Mouse (Mus musculus) thymus, adult 2 months (tissue): Measurements from ENCODE around the gene Stk4. TPM values are rescaled to one million over a fixed set of nuclear protein-coding genes. Genes with fewer than 3 reads are reported as not detected.

Source experiments
- DNase-seq: peaks from one replicate; pipeline ENCODE4 v3.0.0; 2021
- H3K27ac ChIP-seq: fragments of 200-500 bp; 2 replicates; pipeline ENCODE4 v1.5.1; 2012; ENCODE audit warnings: low read length, control low read depth; ENCODE audit not compliant: control insufficient read depth, insufficient read depth
- H3K27me3 ChIP-seq: fragments of 200-500 bp; 2 replicates; pipeline ENCODE4 v1.6.1; 2012; ENCODE audit warnings: mild to moderate bottlenecking, low read length, moderate library complexity, mixed read lengths; ENCODE audit not compliant: control insufficient read depth, insufficient read depth
- H3K36me3 ChIP-seq: fragments of 200-500 bp; 2 replicates; pipeline ENCODE4 v1.6.1; 2012; ENCODE audit warnings: mild to moderate bottlenecking, low read length, moderate library complexity; ENCODE audit not compliant: control insufficient read depth, insufficient read depth
- H3K4me1 ChIP-seq: fragments of 200-500 bp; replicated peaks from 2 replicates; pipeline ENCODE4 v1.6.1; 2012; ENCODE audit warnings: low read length; ENCODE audit not compliant: control insufficient read depth, insufficient read depth
- H3K4me3 ChIP-seq: fragments of 200-500 bp; 2 replicates; pipeline ENCODE4 v1.5.1; 2012; ENCODE audit warnings: mild to moderate bottlenecking, low read length, control low read depth, moderate library complexity; ENCODE audit not compliant: control insufficient read depth, insufficient read depth
- CTCF ChIP-seq: fragments of 200-500 bp; IDR thresholded peaks from 2 replicates; pipeline ENCODE4 v1.5.1; 2012; ENCODE audit warnings: mild to moderate bottlenecking, control low read depth, low read length, moderate library complexity, borderline replicate concordance; ENCODE audit not compliant: control insufficient read depth, poor library complexity, insufficient read depth; ENCODE audit errors: extremely low read depth
- POLR2A ChIP-seq: fragments of 200-500 bp; IDR thresholded peaks from 2 replicates; pipeline ENCODE4 v1.6.1; 2012; ENCODE audit warnings: mild to moderate bottlenecking, low read length, control low read depth, moderate library complexity; ENCODE audit not compliant: control insufficient read depth, poor library complexity, insufficient read depth; ENCODE audit errors: extremely low read depth
- WGBS: fragments of 180-500 bp; shearing (Covaris S2); methylation state at CpG from one replicate; pipeline ENCODE4 v1.1.7; 2018; 5-methylcytosine and 5-hydroxymethylcytosine counted together
- polyA plus RNA-seq: library from polyadenylated mRNA; depleted of rRNA; stranded (reverse); fragments of >200 nt; gene quantifications from 2 replicates; pipeline ENCODE4 v1.2.3, GENCODE M21; 2012

The Stk4 gene
- polyA plus RNA-seq, 1 experiment: 90.1 TPM

DNA sequence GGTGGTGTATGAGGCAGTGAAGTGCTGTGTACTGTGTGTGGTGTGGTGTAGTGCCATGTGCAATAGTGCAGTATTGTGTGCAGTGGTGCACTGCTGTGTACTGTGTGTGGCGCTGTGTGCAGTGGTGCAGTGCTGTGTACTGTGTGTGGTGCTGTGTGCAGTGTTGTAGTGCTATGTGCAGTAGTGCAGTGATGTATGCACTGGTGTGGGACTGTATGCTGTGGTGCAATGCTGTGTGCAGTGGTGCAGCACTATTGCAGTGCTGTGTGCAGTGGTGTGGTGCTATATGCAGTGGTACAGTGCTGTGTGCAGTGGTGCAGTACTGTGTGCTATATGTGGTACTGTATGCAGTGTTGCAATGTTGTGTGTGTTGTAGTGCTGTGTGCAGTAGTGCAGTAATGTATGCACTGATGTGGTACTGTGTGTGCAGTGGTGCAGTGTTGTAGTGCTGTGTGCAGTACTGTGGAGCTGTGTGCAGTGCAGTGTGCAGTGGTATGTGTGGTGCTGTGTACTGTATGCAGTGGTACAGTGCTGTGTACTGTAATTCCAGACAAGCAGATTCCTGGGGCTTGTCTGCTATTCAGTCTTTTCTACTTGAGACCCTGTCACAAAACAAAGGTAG lies 31.6 kb upstream of the Stk4 start:
- Histone ChIP-seq H3K4me1 (no peaks in the 10 kb centered on the region), H3K4me3 (no peak overlapping the region), H3K27me3 (no peaks in the 10 kb centered on the region), H3K36me3 (no peaks in the 10 kb centered on the region), H3K27ac (no peak overlapping the region)
- 100% methylated on average over 1 of the region's 1 CpGs for WGBS
- TF ChIP-seq POLR2A (no peak), CTCF (no peak)
- DNase-seq: no peak

- no peak overlapping the region for H3K27ac ChIP-seq
- H3K4me1 ChIP-seq: no peaks in the 10 kb centered on the region
- no peaks in the 10 kb centered on the region for H3K27me3 ChIP-seq
- 78% methylated on average over 6 of the region's 6 CpGs for WGBS
- TF ChIP-seq POLR2A: no peak
- no peak for TF ChIP-seq CTCF
- no peak for DNase-seq
- H3K36me3 ChIP-seq: no peaks in the 10 kb centered on the region
- H3K4me3 ChIP-seq: no peak overlapping the region
These were observed 29.2 kb upstream of the Stk4 start for GRCm38 (mm10) chr2:164040949-164041348.

- DNase-seq: no peak
- TF ChIP-seq POLR2A: no peak
- TF ChIP-seq CTCF: no peak
- Histone ChIP-seq H3K4me1 (no peaks in the 10 kb centered on the region), H3K27ac (no peak overlapping the region), H3K36me3 (no peaks in the 10 kb centered on the region), H3K27me3 (no peaks in the 10 kb centered on the region), H3K4me3 (no peak overlapping the region)
- 89% methylated on average over 2 of the region's 2 CpGs for WGBS
These were observed 28.6 kb upstream of the Stk4 start for GRCm38 (mm10) chr2:164041523-164041922.

DNA sequence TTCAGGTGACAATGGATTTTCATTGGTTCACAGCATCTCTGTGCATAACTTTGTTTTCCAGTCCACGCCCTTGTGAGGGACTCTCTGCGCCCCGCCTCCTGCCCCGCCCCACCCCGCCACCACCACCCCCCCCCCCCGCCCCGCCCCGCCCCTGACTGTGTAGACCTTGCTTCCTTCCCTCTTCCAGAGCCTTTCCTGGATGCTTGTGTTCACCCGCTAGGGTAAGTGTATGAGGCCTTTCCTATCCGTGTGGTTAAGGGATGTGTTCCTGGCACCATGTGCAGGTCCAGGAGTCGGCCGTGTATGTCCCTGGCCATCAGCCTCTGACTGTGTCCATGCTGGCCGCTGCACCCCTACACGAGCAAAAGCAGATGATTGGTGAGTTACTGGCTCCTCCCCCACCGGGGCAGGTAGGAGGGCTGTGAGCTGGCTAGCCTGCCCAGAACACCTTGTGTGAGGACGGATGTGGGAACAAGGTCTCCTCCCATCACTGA lies 22.9 kb upstream of the Stk4 start:
- 1% methylated on average over 16 of the region's 16 CpGs for WGBS
- Histone ChIP-seq H3K4me1 (peaks cover 6% of the 10 kb centered on the region), H3K27ac (no peak overlapping the region), H3K4me3 (peak overlapping the region; percentile 33), H3K27me3 (no peaks in the 10 kb centered on the region), H3K36me3 (peaks cover 8% of the 10 kb centered on the region; the same call in 1 of the 2 replicates)
- TF ChIP-seq POLR2A (no peak), CTCF (no peak)
- peak; percentile 47 for DNase-seq

GRCm38 (mm10) chr2:164053767-164054166 lies 16.4 kb upstream of the Stk4 start:
- peak overlapping the region; percentile 90 for H3K27ac ChIP-seq
- peak; percentile 19 for DNase-seq

GRCm38 (mm10) chr2:164054671-164055070 lies 15.5 kb upstream of the Stk4 start:
- peaks cover 20% of the 10 kb centered on the region for H3K4me1 ChIP-seq
- H3K36me3 ChIP-seq: peaks cover 65% of the 10 kb centered on the region
- H3K27me3 ChIP-seq: no peaks in the 10 kb centered on the region
- DNase-seq: peak; percentile 16
- WGBS: 69% methylated on average over 8 of the region's 8 CpGs
- peak overlapping the region; percentile 90 for H3K27ac ChIP-seq
- no peak overlapping the region for H3K4me3 ChIP-seq
- TF ChIP-seq POLR2A: no peak
- TF ChIP-seq CTCF: no peak

More at GRCm38 (mm10) chr2:164053767-164054166, 16.4 kb upstream of the Stk4 start:
- Histone ChIP-seq H3K36me3 (peaks cover 57% of the 10 kb centered on the region), H3K4me3 (0 out of 2 replicates have a peak overlapping the region, but pooled peaks have one; percentile 8), H3K4me1 (peaks cover 20% of the 10 kb centered on the region), H3K27me3 (no peaks in the 10 kb centered on the region)
- 81% methylated on average over 8 of the region's 8 CpGs for WGBS
- TF ChIP-seq POLR2A (no peak), CTCF (no peak)
